In the genomic region with DNA sequence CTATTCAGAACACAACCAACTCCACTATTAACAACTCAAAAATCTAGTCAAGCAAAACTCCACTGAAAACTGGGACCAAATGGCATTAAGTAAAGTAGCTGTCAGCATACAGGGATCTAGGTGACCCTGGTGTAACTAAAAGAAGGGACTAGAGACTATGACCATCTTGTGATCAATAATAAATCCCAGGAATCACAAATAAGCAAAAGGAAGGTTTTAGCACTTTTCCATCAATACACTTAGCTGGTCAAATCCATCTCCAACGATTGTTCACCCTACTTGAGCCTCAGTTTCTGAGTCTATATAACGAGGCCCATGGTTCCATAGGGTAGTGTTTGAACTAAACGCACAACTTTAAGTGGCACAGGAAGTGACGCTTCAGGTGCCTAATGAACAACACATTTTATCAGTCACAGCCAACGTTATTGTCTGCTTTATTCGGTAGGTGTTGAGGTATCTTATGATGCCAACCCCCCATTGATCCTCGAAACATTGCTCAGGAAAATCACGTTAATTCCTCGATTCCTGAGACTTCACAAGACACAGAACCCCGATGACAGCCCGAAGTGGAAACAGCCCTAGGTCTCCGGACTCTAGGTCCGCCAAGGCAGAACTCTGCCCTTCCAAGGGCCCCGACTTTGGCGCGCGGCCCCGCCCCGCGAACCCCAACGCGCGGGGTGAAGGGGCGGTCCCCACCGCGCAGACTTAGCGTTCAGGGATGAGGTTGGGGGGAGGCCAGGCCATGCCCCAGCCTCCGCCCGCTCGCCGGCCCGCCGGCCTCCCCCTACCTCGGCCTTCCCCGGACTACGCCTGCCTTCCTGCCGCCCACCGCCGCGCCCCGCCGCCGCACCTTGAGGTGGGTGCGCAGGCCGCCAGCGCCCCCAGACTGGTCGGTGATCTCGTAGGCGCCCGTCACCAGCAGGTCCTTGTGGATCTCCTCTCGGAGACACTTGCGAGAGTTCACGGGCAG, we compare ENCODE assay signal across 8 mouse cellular contexts. TPM values are rescaled to one million over a fixed set of nuclear protein-coding genes. Genes with fewer than 3 reads are reported as not detected.
DNase-seq lines count a peak whose midpoint lies in the region; TF ChIP-seq lines count a peak whose summit lies in the region.

No protein-coding gene starts in this region.

- peak overlapping the region; percentile 98 for H3K9ac ChIP-seq in liver, adult 2 months (ENCODE audit: low read depth, low read length)

- H3K27ac ChIP-seq in embryonic facial prominence, embryonic 10.5 days (replicated peaks): peak overlapping the region; percentile 98
- peak overlapping the region; percentile 90 for H3K27ac ChIP-seq in liver, adult 2 months (replicated peaks; ENCODE audit: insufficient read depth, low read depth, low read length)

- H3K4me3 ChIP-seq in embryonic facial prominence, embryonic 10.5 days: peak overlapping the region; percentile 99
- H3K4me3 ChIP-seq in liver, adult 2 months (ENCODE audit: insufficient read depth, low read depth, low read length): peak overlapping the region; percentile 79

- 0 out of 2 replicates have a peak, but pooled peaks have one; percentile 55 for TF ChIP-seq POLR2A in liver, adult 2 months (IDR thresholded peaks at IDR 0.05; ENCODE audit: extremely low read depth, insufficient read depth, low read length)

- TF ChIP-seq CTCF in liver, adult 2 months (IDR thresholded peaks at IDR 0.05; ENCODE audit: low read depth, low read length): no peak

- WGBS in embryonic facial prominence, embryonic 10.5 days: 1% methylated on average over 53 of the region's 53 CpGs
- WGBS in liver, adult 2 months: 1% methylated on average over 53 of the region's 53 CpGs

- peak; percentile 65 for DNase-seq in 3T3-L1 (ENCODE audit: low read depth, low spot score)
- peak; percentile 87 for DNase-seq in adrenal gland, postnatal 10 days
- DNase-seq in embryonic facial prominence, embryonic 10.5 days (ENCODE audit: low spot score): peak; percentile 65
- peak; percentile 77 to 81 for DNase-seq in heart, adult 18-20 months
- DNase-seq in kidney, adult 18-20 months: peak; percentile 82
- peak; percentile 68 for DNase-seq in liver, adult 2 months (ENCODE audit: extremely low read depth, low read depth, low spot score)
- peak; percentile 44 to 75 for DNase-seq in monocyte, adult 2 months (ENCODE audit: low read depth in 1 of 2, low spot score in 2 of 2)
- peak; percentile 56 to 72 for DNase-seq in spleen, postnatal 14 days (ENCODE audit: low spot score in 2 of 2)

- H3K9me3 ChIP-seq in embryonic facial prominence, embryonic 10.5 days: no peaks in the 10 kb centered on the region

- H3K79me2 ChIP-seq in liver, adult 2 months (ENCODE audit: control insufficient read depth, insufficient read depth, low read length): peaks cover 34% of the 10 kb centered on the region; the same call in 1 of the 2 replicates

- no peaks in the 10 kb centered on the region for H3K36me3 ChIP-seq in embryonic facial prominence, embryonic 10.5 days (replicated peaks)
- H3K36me3 ChIP-seq in liver, adult 2 months (ENCODE audit: control insufficient read depth, insufficient read depth, low read length): no peaks in the 10 kb centered on the region

- no peaks in the 10 kb centered on the region for H3K27me3 ChIP-seq in embryonic facial prominence, embryonic 10.5 days (replicated peaks; ENCODE audit: low read depth, poor library complexity, severe bottlenecking)
- no peaks in the 10 kb centered on the region for H3K27me3 ChIP-seq in liver, adult 2 months (ENCODE audit: control insufficient read depth, insufficient read depth, low read length)

- peaks cover 17% of the 10 kb centered on the region for H3K4me1 ChIP-seq in embryonic facial prominence, embryonic 10.5 days
- peaks cover 19% of the 10 kb centered on the region for H3K4me1 ChIP-seq in liver, adult 2 months (ENCODE audit: control insufficient read depth, insufficient read depth, low read length)

RNA-seq across cellular contexts. Expression of a gene that starts 0.8 kb away (rescaled TPM):
- 100 to 1,000 TPM; 222 to 223 TPM for total RNA-seq in adrenal gland, postnatal 10 days (2021)
- 243 and 251 TPM in 2 replicates for polyA plus RNA-seq in embryonic facial prominence, embryonic 10.5 days (2016; fragmentation: Nextera tagmentation; extraction: Ambion mirVana)
- total RNA-seq in heart, adult 18-20 months (2021): 100 to 1,000 TPM; 168 to 175 TPM
- total RNA-seq in liver, adult 2 months (2014; rRNA removed): 44.3 and 57.3 TPM in 2 replicates
- 151 and 152 TPM in 2 replicates for polyA plus RNA-seq in liver, adult 2 months (2012; rRNA removed)

RNA-seq across cellular contexts. Expression of a gene that starts 34.7 kb away (rescaled TPM):
- 10 to 100 TPM; 57.5 to 65.8 TPM for total RNA-seq in adrenal gland, postnatal 10 days (2021)
- 24.5 and 26.6 TPM in 2 replicates for polyA plus RNA-seq in embryonic facial prominence, embryonic 10.5 days (2016; fragmentation: Nextera tagmentation; extraction: Ambion mirVana)
- 100 to 1,000 TPM; 119 to 125 TPM for total RNA-seq in heart, adult 18-20 months (2021)
- total RNA-seq in liver, adult 2 months (2014; rRNA removed): 17.0 and 19.1 TPM in 2 replicates
- 13.7 and 14.0 TPM in 2 replicates for polyA plus RNA-seq in liver, adult 2 months (2012; rRNA removed)

Comparison
In these comparisons a context has a peak if more than half of its experiments do, and no peak if none do; other contexts are left out.
1. Peak in every context shown above with its lines: DNase-seq, H3K4me3 ChIP-seq and H3K27ac ChIP-seq.